Mouse (Mus musculus) lung, adult 2 months (tissue): ENCODE measurements around the gene Gas2.

Experiments used
- CTCF ChIP-seq: fragments of 200-500 bp; IDR thresholded peaks from 2 replicates; pipeline ENCODE4 v1.5.1; 2011; ENCODE audit warnings: mild to moderate bottlenecking, low read length, control low read depth; ENCODE audit not compliant: insufficient read depth
- POLR2A ChIP-seq: fragments of 200-500 bp; IDR thresholded peaks from 2 replicates; pipeline ENCODE4 v1.6.1; 2011; ENCODE audit warnings: low read depth, mild to moderate bottlenecking, control low read depth, low read length, borderline replicate concordance; ENCODE audit errors: extremely low read depth

- TF ChIP-seq CTCF: no peak
- TF ChIP-seq POLR2A: no peak
Measured at GRCm38 (mm10) chr7:51850877-51851276, 10.9 kb upstream of the Gas2 start.
